9 mouse cellular contexts compared by ENCODE assay signal in the genomic region with DNA sequence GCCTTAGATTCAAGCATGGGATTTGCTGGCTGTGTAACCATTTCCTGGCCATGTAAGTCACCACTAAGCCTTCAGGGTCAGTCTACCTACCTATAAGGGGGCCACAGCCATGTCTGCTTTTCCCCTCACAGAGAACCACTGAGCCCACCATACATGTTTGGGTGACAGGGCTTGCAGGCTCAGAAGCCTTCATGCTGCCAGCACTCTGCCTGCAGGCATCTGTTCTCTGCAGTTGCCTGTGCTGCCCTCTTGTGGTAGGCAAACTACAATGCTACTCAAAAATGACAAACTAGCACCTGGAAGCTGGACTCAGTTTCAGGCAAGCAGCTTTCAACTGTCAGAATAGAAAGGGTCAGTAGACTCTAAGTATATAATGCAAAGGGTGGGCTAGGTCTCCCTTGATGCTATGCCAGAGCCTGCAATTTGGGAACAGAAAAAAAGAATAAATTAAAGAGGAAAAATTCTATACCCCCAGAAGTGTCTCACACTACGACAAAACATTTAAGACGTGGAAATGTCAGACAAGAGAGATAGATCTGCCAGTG.
DNase-seq lines count a peak whose midpoint lies in the region; ATAC-seq lines count a peak whose summit lies in the region.
"Had no signal": no experiment of that assay in that cellular context is flagged by ENCODE, and none has a peak within 500 bp of the region (broad histone marks: within the 10 kb centered on the region; RNA-seq: fewer than 3 reads in every experiment).

No protein-coding gene starts in this region.

- H3K27ac ChIP-seq in hindbrain, embryonic 10.5 days = no peak overlapping the region
- H3K27ac ChIP-seq in hindbrain, embryonic 13.5 days = no peak overlapping the region
- H3K27ac ChIP-seq in midbrain, embryonic 14.5 days (replicated peaks; ENCODE audit: low read depth, low read length) = no peak overlapping the region

- no peaks in the 10 kb centered on the region for H3K27me3 ChIP-seq in hindbrain, embryonic 10.5 days (ENCODE audit: insufficient read depth, poor library complexity, severe bottlenecking)
- H3K27me3 ChIP-seq in hindbrain, embryonic 13.5 days = no peaks in the 10 kb centered on the region
- H3K27me3 ChIP-seq in midbrain, embryonic 14.5 days (ENCODE audit: control insufficient read depth, insufficient read depth, low read length) = no peaks in the 10 kb centered on the region

- no peak overlapping the region for H3K4me2 ChIP-seq in hindbrain, embryonic 13.5 days
- H3K4me2 ChIP-seq in midbrain, embryonic 14.5 days (ENCODE audit: low read length) = no peak overlapping the region
- H3K4me2 ChIP-seq: limb, embryonic 13.5 days had no signal

- no peaks in the 10 kb centered on the region for H3K36me3 ChIP-seq in hindbrain, embryonic 10.5 days
- no peaks in the 10 kb centered on the region for H3K36me3 ChIP-seq in hindbrain, embryonic 13.5 days
- no peaks in the 10 kb centered on the region for H3K36me3 ChIP-seq in midbrain, embryonic 14.5 days (ENCODE audit: control insufficient read depth, insufficient read depth, low read length)
- H3K36me3 ChIP-seq: limb, embryonic 13.5 days had no signal

- no peak overlapping the region for H3K4me3 ChIP-seq in hindbrain, embryonic 10.5 days
- no peak overlapping the region for H3K4me3 ChIP-seq in hindbrain, embryonic 13.5 days
- H3K4me3 ChIP-seq in midbrain, embryonic 14.5 days (replicated peaks; ENCODE audit: low read depth, low read length) = no peak overlapping the region
- H3K4me3 ChIP-seq: limb, embryonic 13.5 days had no signal

- H3K4me1 ChIP-seq in hindbrain, embryonic 10.5 days (replicated peaks) = peaks cover 7% of the 10 kb centered on the region
- H3K4me1 ChIP-seq in hindbrain, embryonic 13.5 days (replicated peaks) = peaks cover 8% of the 10 kb centered on the region
- no peaks in the 10 kb centered on the region for H3K4me1 ChIP-seq in midbrain, embryonic 14.5 days (ENCODE audit: control insufficient read depth, insufficient read depth, low read length)

- intact Hi-C loops in heart, postnatal 25 days (cut with DNase I) = loop anchor here (1.0 to 5.0 kb wide), 3 partner anchors 12 to 712 kb away; no protein-coding TSS in a partner anchor

- no peaks in the 10 kb centered on the region for H3K9me3 ChIP-seq in hindbrain, embryonic 10.5 days
- no peaks in the 10 kb centered on the region for H3K9me3 ChIP-seq in hindbrain, embryonic 13.5 days
- H3K9me3 ChIP-seq in midbrain, embryonic 14.5 days (ENCODE audit: control insufficient read depth, low read length) = no peaks in the 10 kb centered on the region
- H3K9me3 ChIP-seq: limb, embryonic 13.5 days had no signal

- 91% methylated on average over 2 of the region's 2 CpGs for WGBS in hindbrain, embryonic 10.5 days
- 98% methylated on average over 2 of the region's 2 CpGs for WGBS in hindbrain, embryonic 13.5 days
- 96% methylated on average over 2 of the region's 2 CpGs for WGBS in midbrain, embryonic 14.5 days

- H3K9ac ChIP-seq in hindbrain, embryonic 13.5 days = no peak overlapping the region
- H3K9ac ChIP-seq in midbrain, embryonic 14.5 days (replicated peaks; ENCODE audit: low read length) = no peak overlapping the region
- H3K9ac ChIP-seq: limb, embryonic 13.5 days had no signal

- DNase-seq in hindbrain, embryonic 10.5 days (ENCODE audit: low spot score) = peak; percentile 61
- peak; percentile 63 for DNase-seq in adrenal gland, postnatal 25 days
- DNase-seq in embryo, embryonic 9.5 days (ENCODE audit: extremely low spot score) = peak; percentile 50
- peak; percentile 27 for DNase-seq in heart, postnatal 25 days (ENCODE audit: low spot score)
- DNase-seq in left cerebral cortex, adult 9 months (ENCODE audit: low spot score in 2 of 2) = peak; percentile 35 to 69
- peak; percentile 86 for DNase-seq in midbrain, embryonic 14.5 days
- DNase-seq in spleen, postnatal 10 days (ENCODE audit: low spot score in 2 of 2) = peak; percentile 34 to 76

- no peak for ATAC-seq in hindbrain, embryonic 13.5 days (ENCODE audit: low FRiP score)
- ATAC-seq in midbrain, embryonic 14.5 days (ENCODE audit: low FRiP score, low TSS enrichment) = no peak

Comparison
In these comparisons a context has a peak if more than half of its experiments do, and no peak if none do; other contexts are left out.
1. DNase-seq: peak in every context shown above with its lines; median percentile 86 in midbrain, embryonic 14.5 days; 63 in adrenal gland, postnatal 25 days; 61 in hindbrain, embryonic 10.5 days; 55 in spleen, postnatal 10 days; 52 in left cerebral cortex, adult 9 months; 50 in embryo, embryonic 9.5 days; 27 in heart, postnatal 25 days.